ENCODE assay signal across 25 mouse cellular contexts in genomic region chr11:39550066-39550465, GRCm38 (mm10).
"Had no signal": no experiment of that assay in that cellular context is flagged by ENCODE, and none has a peak within 500 bp of the region (broad histone marks: within the 10 kb centered on the region; RNA-seq: fewer than 3 reads in every experiment).

No protein-coding gene starts in this region.

- H3K4me3 ChIP-seq: gastrocnemius, adult 2 months; heart, embryonic 10.5 days; heart, embryonic 12.5 days; hindbrain, embryonic 10.5 days; hindbrain, embryonic 13.5 days; intestine, embryonic 15.5 days; layer of hippocampus, adult 2 months; left cerebral cortex, adult 2 months; limb, embryonic 10.5 days; limb, embryonic 12.5 days had no signal

- H3K27me3 ChIP-seq: heart, embryonic 12.5 days; hindbrain, embryonic 13.5 days; intestine, embryonic 15.5 days; limb, embryonic 12.5 days had no signal

- H3K27ac ChIP-seq: gastrocnemius, adult 2 months; heart, embryonic 10.5 days; hindbrain, embryonic 10.5 days; hindbrain, embryonic 13.5 days; intestine, embryonic 15.5 days; layer of hippocampus, adult 2 months; left cerebral cortex, adult 2 months; limb, embryonic 10.5 days; limb, embryonic 12.5 days had no signal

- DNase-seq: gastrocnemius, adult 2 months; gastrocnemius, postnatal 10 days; gastrocnemius, postnatal 25 days; heart, adult 18-20 months; heart, postnatal 10 days; heart, postnatal 4 days; kidney, adult 18-20 months; kidney, adult 8-10 months; kidney, postnatal 10 days; kidney, postnatal 25 days; kidney, postnatal 4 days; liver had no signal

- H3K4me1 ChIP-seq: heart, embryonic 10.5 days; heart, embryonic 12.5 days; hindbrain, embryonic 10.5 days; hindbrain, embryonic 13.5 days; intestine, embryonic 15.5 days; limb, embryonic 10.5 days; limb, embryonic 12.5 days had no signal

- H3K4me2 ChIP-seq: heart, embryonic 12.5 days; hindbrain, embryonic 13.5 days; intestine, embryonic 15.5 days; limb, embryonic 12.5 days; liver, embryonic 11.5 days had no signal

- ATAC-seq: hindbrain, embryonic 16.5 days; inflammation-experienced regulatory T-cells, adult 6 months; intestine, embryonic 15.5 days; intestine, postnatal 0 days had no signal

- H3K9ac ChIP-seq: heart, embryonic 12.5 days; hindbrain, embryonic 13.5 days; intestine, embryonic 15.5 days; limb, embryonic 12.5 days had no signal

- H3K9me3 ChIP-seq: heart, embryonic 10.5 days; heart, embryonic 12.5 days; hindbrain, embryonic 10.5 days; hindbrain, embryonic 13.5 days; intestine, embryonic 15.5 days; limb, embryonic 10.5 days; limb, embryonic 12.5 days had no signal

- H3K36me3 ChIP-seq: heart, embryonic 10.5 days; heart, embryonic 12.5 days; hindbrain, embryonic 10.5 days; hindbrain, embryonic 13.5 days; intestine, embryonic 15.5 days; limb, embryonic 10.5 days; limb, embryonic 12.5 days had no signal
